Mouse (Mus musculus) lung, adult 2 months (tissue): ENCODE results near the gene Myo10.

Source experiments
- CTCF ChIP-seq: fragments of 200-500 bp; IDR thresholded peaks from 2 replicates; pipeline ENCODE4 v1.5.1; 2011; ENCODE audit warnings: mild to moderate bottlenecking, low read length, control low read depth; ENCODE audit not compliant: insufficient read depth
- POLR2A ChIP-seq: fragments of 200-500 bp; IDR thresholded peaks from 2 replicates; pipeline ENCODE4 v1.6.1; 2011; ENCODE audit warnings: low read depth, mild to moderate bottlenecking, control low read depth, low read length, borderline replicate concordance; ENCODE audit errors: extremely low read depth

DNA sequence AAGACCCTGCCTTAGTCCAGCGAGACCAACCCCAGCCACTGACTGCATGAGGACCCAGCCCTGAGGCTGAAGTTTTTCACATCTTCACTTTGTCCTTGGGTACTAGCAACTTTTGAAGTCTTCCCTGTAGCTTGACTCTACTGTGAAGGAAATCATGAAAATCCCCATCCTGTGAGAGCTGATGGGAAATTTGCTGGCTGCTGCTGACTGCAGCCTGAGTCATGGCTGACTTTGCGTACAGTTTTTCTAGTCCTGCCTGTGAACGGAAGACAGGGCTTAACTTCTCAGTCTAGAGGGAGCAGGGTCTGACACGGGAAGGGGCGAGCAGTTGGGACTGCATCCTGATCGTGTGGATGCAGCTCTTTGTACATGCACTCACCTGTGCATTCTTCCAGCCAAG is 30.6 kb downstream of the Myo10 start:
- no peak for TF ChIP-seq CTCF
- TF ChIP-seq POLR2A = no peak
